Mouse (Mus musculus) lung, postnatal 10 days (tissue): ENCODE data around the gene Srrm4.
"Not testable (repeated sequence)": the region's sequence is repeated elsewhere in the genome, so short reads cannot be mapped to it uniquely, and the experiment has no call there.

Source experiments
- DNase-seq: peaks from one replicate; pipeline ENCODE4 v3.0.0; 2021

Gene Srrm4

DNA sequence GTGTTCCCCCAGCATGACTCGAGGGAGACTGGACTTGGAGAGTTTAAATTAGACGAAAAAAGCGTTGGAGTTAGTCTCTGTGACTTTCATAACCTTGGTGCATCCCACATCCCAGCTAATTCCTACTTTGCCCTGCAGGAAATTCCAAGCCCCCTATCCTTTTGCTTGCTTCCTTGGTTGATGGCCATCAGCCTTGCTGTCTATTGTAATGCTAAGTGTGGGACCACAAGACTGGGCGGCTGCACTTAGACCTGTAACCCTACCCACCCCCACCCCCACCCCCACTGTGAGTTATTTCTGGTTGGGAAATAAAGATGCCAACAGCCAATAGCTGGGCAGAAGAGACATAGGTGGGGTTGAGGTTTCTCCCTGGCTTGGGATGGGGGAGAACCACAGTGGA is 153.3 kb downstream of the Srrm4 start:
- no peak for DNase-seq

DNA sequence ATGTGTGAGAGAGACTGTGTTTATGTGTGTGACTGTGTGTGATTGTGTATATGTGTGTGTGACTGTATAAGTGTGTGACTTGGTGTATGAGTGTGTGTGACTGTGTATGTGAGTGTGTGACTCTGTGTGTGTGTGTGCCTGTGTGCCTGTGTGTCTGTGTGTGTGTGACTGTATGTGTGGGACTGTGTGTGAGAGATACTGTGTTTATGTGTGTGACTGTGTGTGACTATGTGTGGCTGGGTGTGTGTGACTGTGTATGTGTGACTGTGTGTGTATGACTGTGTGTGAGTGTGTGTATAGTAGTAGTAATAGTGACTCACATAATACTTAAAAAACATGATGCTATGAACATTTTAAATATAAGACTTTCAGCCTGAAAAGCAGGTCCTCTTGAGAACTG is 155.5 kb downstream of the Srrm4 start:
- DNase-seq: no peak

DNA sequence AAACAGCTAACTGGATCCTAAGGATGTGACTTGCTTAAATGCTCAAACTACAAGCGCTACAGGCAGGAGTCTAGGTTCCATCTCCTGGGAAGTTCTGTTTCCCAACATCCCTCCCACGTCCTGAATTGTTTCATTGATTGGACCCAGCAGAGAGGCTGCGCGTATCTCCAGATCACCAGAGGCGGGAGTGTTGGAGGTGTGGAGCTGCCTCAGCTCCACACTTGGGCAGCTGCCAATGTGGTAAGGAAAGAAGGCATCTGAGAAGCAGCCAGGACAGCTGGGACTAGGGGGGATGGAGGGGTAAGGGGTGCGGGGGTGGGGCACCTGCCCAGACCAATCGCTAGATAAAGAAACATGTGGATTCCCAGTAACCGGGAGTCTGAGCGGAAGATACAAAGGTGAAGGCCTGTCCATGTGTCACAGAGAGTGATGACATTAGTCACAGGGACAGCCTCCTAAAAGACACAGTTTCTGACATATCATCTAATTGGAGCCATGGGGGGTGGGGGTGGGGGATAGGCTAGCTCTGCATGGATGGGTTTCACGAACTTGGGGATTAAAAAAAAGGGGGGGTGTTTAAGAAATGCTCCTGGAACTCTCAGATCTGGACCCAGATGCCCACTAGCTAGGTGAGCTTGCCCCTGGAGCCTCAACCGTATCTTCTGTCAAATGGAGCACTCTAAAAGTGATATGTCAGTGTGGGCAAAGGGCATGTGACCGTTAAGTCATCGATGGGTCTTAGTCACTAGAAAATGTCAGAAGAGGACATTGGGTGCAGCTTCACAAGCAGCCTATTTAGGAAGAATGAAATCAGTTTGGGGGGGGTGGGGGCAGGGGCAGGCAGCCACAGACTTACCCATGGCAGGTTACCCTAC is 156.4 kb downstream of the Srrm4 start:
- DNase-seq: no peak

DNA sequence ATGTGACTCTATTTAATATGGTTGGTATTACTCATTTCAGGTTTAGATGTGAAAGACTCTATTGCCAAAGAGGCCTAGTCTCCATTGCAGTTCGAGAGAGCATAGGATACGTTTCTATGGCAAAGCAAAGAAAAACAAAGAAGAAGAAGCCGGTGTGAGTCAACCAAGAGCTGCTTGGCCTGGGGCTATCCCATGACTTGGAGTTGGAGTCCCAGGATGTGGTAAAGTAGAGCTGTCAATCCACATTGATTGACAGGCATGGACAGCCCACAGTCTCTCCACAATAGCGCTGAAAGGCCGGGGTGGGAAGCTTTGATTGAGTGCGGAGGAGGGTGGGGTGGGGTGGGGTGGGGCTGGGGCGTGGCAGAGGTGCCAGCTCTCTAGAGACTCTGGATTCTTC is 158.7 kb downstream of the Srrm4 start:
- no peak for DNase-seq

DNA sequence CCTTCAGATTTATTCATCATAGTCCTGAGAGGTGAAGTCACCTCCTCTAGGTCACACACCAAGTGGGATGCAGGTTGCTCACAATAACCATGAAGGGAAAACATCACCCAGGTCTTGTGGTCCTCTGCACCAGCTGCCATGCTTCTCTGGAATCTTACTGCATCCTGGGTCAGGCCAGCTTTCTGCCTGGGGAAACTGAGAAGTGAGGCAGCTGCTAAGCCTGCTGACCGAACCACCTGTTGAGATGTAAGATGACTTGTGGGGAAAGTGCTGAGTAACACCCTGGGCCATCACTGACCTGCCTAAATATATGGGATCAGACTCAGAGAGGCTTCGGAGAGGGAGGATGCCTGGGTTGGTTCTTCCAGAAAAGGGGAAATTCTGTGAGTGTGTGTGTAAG is 164.9 kb downstream of the Srrm4 start:
- no peak for DNase-seq

DNA sequence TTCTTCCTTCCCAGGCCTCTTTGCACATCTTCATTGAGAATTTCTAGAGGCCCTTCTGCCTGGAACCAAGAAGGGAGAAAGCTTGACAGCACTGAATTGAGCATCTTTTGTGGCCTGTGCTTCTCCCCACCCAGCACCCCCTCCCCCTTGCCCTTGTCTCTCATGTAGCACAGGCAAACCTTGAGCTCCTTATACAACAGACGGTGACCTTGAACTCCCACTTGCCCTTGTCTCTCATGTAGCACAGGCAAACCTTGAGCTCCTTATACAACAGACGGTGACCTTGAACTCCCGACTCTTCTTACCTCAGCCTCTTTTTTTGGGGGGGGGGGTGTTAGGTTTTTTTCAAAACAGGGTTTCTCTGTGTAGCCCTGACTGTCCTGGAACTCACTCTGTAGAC is 165.9 kb downstream of the Srrm4 start:
- not testable (repeated sequence) for DNase-seq

DNA sequence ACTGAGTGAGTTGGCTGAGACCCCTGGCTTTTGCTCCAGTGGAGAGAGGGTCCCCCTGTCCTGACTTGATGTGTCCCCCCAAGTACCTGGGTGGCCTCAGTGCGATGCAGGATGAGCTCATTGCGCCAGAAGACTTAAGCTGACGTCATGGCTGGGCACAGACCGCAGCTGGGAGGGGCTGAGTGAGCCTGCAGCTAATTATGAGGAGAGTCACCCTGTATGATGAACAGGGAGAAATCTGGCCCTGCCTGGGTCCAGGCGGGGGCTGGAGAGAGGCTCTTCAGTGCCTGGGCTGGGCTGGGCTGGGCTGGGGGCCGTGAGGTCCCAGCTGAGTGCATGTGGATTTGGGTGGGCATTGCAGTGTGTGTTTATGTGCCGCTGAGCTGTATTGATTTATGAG is 166.3 kb downstream of the Srrm4 start:
- DNase-seq: peak; percentile 62

DNA sequence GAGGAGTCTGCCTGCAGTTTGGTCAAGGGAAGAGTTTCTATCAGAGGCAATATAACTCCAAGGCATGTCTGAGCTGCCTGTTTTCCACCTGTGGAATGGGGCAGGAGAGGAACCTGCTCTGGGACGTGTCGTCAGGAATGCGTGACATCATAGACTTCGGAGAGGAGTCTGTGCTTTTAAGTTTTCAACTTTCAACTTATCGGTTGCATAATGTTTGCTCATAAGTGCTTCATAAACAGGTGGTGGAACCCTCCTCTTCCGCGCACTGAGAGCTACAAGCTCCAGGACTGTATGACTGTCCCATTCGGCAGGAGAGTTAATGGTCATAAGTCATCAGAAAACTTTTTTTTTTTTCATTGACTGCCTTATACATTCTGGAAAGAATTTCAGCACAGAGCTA is 167.9 kb downstream of the Srrm4 start:
- no peak for DNase-seq

DNA sequence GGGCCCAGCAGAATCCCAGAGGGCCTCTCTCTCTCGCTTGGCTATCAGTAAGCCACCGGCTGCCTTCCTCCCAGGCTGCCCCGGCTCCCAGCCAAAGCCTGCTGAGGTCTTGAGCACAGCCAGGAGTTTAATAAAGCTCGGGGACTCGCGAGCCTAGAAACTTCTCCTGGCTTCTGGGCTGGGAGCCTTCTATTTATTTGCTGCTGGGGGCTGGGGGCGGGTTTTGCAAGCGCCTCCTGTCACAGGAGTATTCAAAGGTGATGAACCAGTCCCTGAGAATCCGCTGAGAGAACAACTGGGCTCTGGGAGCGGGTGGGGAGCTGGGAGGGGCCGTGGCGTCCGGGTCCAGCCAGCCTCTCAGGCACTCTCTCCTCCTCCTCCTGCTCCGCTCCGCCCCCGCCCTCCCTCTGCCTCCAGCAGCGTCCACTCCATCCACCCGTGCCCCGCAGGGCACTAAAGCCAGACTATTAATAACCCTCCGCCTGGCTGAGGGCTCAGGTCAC is 168.9 kb downstream of the Srrm4 start, which contains the start of gene Hspb8:
Gene Hspb8, minus strand, starts transcription at position 166 of the 503 bp plus-strand sequence.
- peak; percentile 89 for DNase-seq

DNA sequence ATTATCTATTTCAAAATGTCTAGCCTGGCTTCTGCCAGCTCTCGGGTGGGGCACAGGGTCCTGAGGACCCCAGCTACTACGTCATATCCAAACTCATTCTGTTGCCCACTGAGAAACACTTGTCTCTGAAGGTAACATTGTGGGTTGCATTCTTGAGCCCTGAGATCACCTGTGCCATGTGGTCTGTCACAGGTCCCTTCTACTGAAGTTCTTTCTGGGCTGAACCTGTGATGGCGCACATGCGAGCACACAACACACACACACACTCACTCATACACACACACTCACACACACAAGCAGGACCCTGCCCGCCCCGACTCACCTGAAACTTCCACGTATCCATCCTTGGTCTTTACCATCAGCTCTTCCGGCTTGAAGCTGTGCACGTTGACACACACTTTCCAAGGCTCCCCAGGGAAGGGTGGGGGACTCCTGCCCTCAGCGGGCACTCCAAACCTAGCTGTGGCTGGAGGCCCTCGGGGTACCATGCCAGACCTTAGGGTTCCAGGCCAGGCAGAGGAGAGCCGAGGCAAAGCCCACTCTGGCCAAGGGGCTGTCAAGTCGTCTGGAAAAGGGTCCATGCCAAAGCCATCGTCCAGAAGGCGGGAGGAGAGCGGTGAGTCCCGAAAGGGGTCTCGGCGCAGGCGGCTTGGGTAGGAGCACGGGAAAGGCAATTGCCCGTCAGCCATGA is 169.7 kb downstream of the Srrm4 start:
- no peak for DNase-seq

DNA sequence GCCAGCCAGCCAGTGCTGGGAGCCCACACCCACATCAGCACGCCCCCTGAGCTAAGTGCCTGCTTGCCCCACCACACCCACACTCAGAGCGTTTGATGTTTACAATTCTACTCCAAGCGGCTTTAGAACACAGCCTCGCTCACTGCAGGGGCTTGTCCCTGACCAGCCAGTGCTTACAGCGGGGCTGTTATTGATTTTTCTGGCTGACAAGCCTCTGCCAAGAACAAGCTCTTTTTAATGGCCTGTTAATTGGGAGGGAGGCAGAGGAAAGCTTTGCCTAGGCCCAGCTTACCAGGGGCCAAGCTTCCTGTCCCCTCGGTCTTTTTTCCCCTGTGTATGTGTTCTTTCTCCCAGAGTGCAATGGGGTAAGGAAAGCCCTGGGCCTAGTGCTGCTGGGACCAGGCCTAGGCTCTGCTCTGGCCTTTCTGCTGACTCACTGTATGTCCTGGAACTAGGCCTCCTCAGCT is 170.8 kb downstream of the Srrm4 start:
- peak; percentile 84 for DNase-seq

DNA sequence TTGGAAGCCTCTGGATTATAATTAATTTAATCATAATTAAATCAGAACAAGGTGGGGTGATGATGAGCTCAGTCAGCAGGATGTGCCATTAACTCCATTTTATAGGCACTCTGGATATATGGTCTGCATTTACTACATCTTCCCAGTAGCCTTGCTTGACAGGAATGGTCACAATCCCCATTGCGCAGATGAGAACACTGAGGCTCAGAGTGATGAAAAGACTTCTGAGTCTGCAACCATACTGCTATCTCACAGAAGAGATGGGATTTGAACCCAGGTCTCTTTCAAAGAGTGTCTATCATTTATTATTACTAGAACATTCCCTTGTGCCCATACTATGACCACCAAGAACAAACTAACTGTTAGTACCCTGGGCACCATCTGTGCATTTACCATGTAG is 171.4 kb downstream of the Srrm4 start:
- no peak for DNase-seq

DNA sequence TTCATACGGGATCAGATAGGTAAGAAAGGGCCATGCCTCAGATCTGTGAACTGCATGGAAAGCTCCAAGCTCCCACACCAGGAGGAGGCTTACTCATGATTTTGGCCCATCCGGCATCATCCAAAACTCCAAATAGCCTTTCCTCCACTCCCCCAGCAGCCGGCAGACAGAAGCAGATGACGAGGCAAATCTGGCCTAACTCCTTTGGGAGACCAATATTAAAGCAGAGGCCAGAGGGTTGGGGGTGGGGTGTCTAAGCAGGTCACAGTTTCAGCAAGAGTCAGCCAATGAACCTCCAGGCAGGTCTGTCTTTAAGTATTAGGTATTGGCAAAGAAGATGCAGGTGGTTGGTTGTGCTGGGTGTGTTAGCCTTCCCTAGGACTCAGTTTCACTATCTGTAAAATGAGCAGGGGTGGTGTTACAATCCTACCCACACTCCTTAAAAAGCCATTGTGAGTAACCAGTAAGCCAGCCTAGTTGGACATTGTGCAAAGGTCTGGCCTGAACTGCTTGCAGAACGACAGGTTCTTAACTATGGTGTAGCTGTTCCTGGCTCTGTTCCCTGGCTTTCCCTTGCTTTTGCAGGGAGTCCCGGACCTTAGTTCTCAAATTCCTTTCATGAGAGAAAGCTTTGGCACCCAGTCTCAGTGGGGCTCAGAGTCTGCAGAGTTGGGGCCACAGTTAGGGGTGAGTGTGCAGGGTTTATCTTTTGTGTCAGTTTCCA is 172.1 kb downstream of the Srrm4 start:
- DNase-seq: no peak

DNA sequence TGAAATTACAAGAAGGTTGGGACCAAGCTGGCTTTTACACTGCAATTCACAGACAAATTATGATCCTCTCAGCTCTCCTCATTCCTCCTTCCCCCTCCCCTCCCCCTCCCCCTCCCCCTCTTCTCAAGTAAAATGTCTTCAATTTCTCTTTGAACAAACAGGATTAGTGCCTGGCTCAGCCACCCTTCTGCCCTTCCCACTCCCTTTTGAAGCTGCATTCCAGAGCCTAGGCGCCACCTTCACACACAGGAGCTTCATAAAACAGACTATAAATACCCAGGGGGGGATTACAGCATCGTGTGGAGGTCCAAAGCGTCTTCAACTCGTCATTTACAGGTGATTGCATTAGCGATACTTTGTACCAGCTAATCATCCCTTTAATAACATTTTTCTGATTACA is 175.4 kb downstream of the Srrm4 start:
- DNase-seq: no peak

DNA sequence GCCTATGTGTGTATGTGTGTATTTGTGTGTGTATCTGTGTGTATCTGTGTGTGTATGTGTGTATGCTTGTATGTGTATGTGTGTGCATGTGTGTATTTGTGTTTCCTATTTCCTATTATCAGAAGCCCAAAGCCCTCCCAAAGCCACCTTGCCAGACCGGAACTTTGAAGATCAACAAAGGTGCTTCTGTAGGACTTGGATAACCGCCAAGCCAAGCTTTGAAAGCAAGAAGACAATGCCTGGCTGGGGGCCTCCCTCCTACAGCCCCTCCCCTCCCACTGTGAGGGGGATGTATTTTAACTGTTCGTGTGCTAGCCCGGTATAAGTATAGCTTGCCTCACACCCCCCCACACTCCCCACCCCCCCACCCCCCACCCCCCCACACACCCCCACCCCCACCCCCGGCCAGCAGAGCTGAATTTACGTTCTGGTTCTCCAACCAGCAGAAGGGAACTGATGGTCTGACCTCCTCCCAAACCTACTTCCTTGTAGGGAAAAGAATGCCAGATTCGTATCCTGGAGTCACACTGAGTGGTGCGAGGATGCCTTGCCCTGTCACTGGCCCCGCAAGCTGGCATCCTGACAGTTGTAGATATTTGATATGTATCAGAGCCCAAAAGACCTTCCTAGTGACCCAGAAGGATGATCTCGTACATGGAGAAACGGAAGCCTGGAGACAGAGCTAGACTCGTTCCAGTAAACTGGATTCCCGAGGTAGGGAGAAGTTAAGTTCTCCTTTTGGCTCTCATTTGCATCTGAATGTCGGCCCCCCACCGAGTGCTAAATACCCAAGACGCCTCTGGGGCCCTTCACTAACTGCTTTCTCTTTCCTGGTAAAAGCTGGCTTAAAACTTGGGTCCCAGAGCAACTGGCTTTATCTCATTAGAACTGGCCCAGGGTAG is 181.7 kb downstream of the Srrm4 start:
- DNase-seq: peak; percentile 68

DNA sequence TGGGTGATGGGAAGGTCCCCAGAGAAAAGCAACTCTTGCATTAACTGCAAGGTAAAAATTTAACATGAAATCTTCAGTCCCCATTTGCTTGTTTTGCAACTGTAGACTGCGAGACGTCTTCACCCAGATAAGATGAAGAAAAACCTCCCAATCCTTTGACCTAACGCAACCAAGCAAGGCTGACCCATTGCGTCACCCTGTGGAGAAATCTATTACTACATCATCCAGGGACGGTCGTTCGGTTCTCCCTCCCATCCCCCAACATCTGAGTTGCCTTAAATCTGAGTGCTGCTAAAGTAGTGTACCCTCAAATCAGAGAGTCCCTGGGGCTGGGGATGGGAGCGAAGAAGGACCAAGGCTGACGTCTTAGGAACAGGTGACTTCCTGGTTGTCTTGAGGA is 182.7 kb downstream of the Srrm4 start:
- no peak for DNase-seq

DNA sequence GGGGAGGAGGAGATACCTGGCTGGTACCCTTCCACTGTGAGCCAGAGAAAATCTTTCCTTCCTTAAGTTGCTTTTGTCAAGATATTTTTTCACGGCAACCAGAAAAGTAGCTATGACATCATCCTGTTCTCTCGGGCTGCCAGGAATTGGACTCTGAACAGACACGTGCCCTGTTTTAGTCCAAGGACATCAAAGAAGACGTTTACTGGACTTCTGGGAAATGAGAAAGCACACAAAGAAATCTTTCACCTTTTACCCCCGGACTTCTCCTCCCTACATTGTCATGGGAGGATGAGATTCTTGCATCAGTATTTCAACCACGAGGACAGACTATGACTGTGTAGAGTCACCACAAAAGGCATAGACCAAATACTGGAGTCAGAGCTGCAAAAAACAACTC is 183.7 kb downstream of the Srrm4 start:
- DNase-seq: no peak

DNA sequence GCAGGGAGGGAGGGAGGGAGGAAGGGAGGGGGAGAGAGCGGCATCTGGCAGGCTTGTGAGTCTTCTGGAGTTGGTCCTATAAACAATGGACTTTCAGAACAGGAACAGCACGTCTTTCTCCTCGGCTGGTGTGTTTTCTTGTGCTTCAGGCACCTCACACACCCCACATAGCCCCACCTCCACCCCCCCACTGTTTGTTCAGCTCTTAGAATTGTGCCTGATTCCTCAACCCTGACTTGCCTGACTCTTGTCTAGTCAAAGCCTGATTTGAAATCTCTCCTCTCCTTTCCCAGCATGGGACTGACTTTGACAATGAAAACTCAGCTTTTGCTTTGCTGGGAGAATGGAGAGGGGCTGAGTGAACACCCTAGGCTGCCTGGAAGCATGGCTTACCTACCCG is 184.3 kb downstream of the Srrm4 start:
- DNase-seq: no peak

DNA sequence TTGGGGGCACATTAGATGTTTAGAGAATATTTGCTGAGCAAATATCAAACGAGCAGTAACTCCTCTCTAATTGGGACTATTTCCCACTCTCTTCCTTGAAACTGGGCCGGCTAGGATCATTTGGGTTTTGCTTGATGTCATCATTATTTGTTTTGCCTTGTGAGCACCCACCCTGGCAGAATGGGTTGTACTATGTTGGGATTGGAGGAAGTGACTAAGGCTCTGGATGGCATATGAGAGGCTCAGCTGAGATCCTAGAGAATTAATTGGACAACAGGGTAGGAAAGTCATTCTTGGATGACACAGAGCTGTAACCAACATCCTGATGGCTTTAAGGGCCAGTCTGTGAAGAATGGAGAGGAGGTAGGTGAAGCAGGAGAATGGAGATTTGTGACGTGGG is 185.1 kb downstream of the Srrm4 start:
- no peak for DNase-seq

DNA sequence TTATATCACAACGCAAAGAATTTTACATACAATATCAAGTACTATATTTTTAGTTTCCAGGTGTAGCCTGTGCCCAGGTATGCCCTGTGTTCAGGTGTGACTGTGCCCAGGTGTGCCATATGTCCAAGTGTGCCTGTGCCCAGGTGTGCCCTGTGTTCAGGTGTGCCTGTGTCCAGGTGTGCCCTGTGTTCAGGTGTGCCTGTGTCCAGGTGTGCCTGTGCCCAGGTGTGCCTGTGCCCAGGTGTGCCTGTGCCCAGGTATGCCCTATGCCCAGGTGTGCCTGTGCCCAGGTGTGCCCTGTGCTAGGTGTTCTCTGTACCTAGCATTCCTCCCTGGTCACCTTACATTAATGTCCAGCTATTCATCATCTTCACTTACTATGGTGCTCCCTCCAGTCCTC is 185.7 kb downstream of the Srrm4 start:
- DNase-seq: no peak

DNA sequence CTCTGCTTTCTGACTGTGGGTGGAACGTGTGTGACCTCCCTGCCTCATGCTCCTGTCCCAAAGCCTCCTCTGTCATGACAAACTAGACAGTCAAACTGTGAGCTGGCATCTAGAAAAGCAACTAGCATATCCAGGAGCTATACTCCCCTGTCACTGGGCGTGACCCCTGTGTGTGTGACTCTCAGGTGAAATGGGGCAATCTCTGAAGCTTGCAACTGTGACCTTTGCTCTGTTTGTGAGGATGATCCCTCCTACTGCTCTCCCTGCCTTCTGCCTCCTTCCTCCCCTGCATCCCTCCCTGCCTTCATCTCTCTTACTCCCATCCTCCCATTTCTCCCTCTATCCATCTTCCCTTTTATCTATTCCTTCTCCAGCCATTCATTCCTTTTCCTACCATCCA is 187.6 kb downstream of the Srrm4 start:
- no peak for DNase-seq

DNA sequence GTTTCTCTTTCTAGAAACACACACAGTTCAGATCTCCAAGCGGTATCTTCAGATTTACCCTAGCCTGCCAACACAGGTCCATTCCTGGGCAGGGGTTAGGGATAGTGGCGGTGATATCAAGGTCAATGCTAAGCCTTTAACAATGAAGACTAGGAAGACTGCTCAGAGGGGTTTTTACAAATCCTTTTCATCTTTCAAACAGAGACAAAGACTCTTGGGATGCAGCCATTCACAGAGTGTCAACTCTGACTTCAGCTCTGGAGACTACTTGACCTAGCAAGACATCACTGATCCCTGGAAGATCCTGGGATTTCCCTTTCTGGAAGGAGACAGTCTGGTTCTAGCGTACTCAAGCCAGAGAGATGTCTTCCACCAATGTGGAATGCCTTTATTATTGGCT is 190.8 kb downstream of the Srrm4 start:
- DNase-seq: no peak
